Mouse (Mus musculus) embryonic facial prominence, embryonic 13.5 days (tissue): ENCODE measurements around the gene Rgs13. TPM values are rescaled to one million over a fixed set of nuclear protein-coding genes. Genes with fewer than 3 reads are reported as not detected.

ENCODE experiments used
- ATAC-seq: fragments of 200-750 bp; cut with Nextera tagmentation; 2 replicates; pipeline ENCODE4 v1.8.0; 2017; ENCODE audit warnings: low read depth; ENCODE audit not compliant: insufficient number of reproducible peaks, insufficient read depth, low FRiP score, low TSS enrichment
- H3K27ac ChIP-seq: fragments of 300-500 bp; sonication (generic); 2 replicates; pipeline ENCODE4 v1.5.1; 2015; ENCODE audit warnings: moderate library complexity, mild to moderate bottlenecking, inconsistent platforms
- H3K27me3 ChIP-seq: fragments of 300-500 bp; sonication (generic); 2 replicates; pipeline ENCODE4 v1.6.1; 2015; ENCODE audit warnings: mild to moderate bottlenecking, inconsistent platforms
- H3K36me3 ChIP-seq: fragments of 300-500 bp; sonication (generic); 2 replicates; pipeline ENCODE4 v1.6.1; 2015; ENCODE audit warnings: mild to moderate bottlenecking, inconsistent platforms
- H3K4me1 ChIP-seq: fragments of 300-500 bp; sonication (generic); 2 replicates; pipeline ENCODE4 v1.6.1; 2015; ENCODE audit warnings: inconsistent platforms
- H3K4me2 ChIP-seq: fragments of 300-500 bp; sonication (generic); 2 replicates; pipeline ENCODE4 v1.6.1; 2015; ENCODE audit warnings: moderate library complexity, mild to moderate bottlenecking, inconsistent platforms
- H3K4me3 ChIP-seq: fragments of 300-500 bp; sonication (generic); 2 replicates; pipeline ENCODE4 v1.5.1; 2015; ENCODE audit warnings: mild to moderate bottlenecking, inconsistent platforms
- H3K9ac ChIP-seq: fragments of 300-500 bp; sonication (generic); 2 replicates; pipeline ENCODE4 v1.6.1; 2015; ENCODE audit warnings: mild to moderate bottlenecking, inconsistent platforms
- H3K9me3 ChIP-seq: fragments of 300-500 bp; sonication (generic); 2 replicates; pipeline ENCODE4 v1.6.1; 2016; ENCODE audit warnings: inconsistent platforms
- WGBS: fragments of 180-500 bp; shearing (Covaris S2); methylation state at CpG from one replicate; pipeline ENCODE4 v1.1.7; 2015; ENCODE audit warnings: mixed read lengths; 5-methylcytosine and 5-hydroxymethylcytosine counted together
- polyA plus RNA-seq: library from polyadenylated mRNA; unstranded; fragments of >200 nt; fragmentation: Nextera tagmentation; extraction: Ambion mirVana; gene quantifications from 2 replicates; pipeline ENCODE4 v1.2.1, GENCODE M21; 2015

The Rgs13 gene
- 0.17 and 0.35 TPM in 2 replicates for polyA plus RNA-seq

DNA sequence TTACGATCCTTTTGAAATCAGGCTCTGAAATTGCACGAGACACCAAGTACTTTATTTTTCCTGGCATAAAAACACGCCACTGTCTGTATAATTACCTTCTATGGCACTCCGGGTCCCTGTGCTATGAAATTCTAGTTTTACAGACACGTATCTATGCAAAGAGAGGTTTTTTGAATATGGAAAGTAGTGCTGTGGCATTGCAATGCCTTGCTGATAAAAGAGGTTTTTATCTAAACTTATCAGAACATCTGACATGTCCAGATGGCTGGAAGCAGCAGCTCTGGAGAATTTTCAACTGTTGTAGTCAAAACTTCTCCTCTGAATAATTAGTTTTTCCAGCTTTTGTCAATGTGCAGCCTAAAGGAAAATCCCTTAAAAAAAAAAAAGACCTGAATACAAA is at the start of gene Rgs13:
Gene Rgs13, minus strand, starts transcription at position 207 of the 400 bp plus-strand sequence.
- Histone ChIP-seq H3K9ac (no peak within 1 kb of the TSS), H3K4me3 (no peak within 1 kb of the TSS), H3K9me3 (no peaks in the 10 kb centered on the region), H3K4me2 (no peak within 1 kb of the TSS), H3K36me3 (no peaks in the 10 kb centered on the region), H3K4me1 (no peaks in the 10 kb centered on the region), H3K27me3 (no peaks in the 10 kb centered on the region), H3K27ac (no peak within 1 kb of the TSS)
- WGBS: 73% methylated on average over 5 of the region's 5 CpGs
- no peak for ATAC-seq

DNA sequence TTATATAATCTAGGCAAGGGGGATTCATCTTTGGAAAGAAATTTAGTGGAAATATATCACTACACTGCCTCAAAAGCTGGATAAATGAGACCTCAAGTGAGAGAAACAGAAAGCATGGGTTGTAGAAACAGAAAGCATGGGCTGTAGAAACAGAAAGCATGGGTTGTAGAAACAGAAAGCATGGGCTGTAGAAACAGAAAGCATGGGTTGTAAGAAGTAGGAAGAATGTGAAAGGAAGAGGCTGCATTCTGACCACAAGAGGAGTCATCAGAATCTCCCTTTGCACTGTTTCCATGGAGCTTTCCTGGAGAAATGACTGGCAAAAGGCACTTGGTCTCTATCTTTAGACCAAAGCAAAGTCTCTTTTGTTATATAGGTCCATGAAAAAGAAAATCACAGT is 38.1 kb upstream of the Rgs13 start:
- no peak overlapping the region for H3K4me3 ChIP-seq
- no peak overlapping the region for H3K4me2 ChIP-seq
- ATAC-seq: no peak
- H3K9ac ChIP-seq: no peak overlapping the region
- H3K27me3 ChIP-seq: no peaks in the 10 kb centered on the region
- H3K9me3 ChIP-seq: no peaks in the 10 kb centered on the region
- H3K4me1 ChIP-seq: peaks cover 8% of the 10 kb centered on the region; the same call in 1 of the 2 replicates
- H3K36me3 ChIP-seq: no peaks in the 10 kb centered on the region
- H3K27ac ChIP-seq: no peak overlapping the region

DNA sequence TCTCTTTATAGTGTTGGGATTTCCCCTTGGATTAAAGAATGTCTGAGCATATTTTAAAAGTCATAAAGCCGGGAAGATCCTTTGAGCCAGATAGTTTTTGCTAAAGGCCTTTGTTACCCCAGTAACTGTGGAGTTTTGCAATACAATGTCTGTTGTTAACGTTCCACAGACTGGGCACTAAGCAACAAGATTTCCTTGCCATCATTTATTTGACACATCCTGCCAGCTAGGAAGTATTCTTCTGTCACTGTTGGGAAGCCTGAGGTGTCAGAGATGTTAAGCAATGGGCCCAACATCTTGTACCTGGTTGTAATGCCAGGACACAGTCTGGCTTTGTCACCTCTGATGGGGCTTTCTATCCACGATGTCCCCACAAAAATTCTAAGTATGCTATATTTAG is 33.7 kb upstream of the Rgs13 start:
- no peak for ATAC-seq
- Histone ChIP-seq H3K27me3 (no peaks in the 10 kb centered on the region), H3K4me2 (no peak overlapping the region), H3K36me3 (no peaks in the 10 kb centered on the region), H3K9ac (no peak overlapping the region), H3K4me1 (peaks cover 8% of the 10 kb centered on the region; the same call in 1 of the 2 replicates), H3K4me3 (no peak overlapping the region), H3K27ac (no peak overlapping the region), H3K9me3 (no peaks in the 10 kb centered on the region)
- WGBS: 62% methylated on average over 3 of the region's 3 CpGs

DNA sequence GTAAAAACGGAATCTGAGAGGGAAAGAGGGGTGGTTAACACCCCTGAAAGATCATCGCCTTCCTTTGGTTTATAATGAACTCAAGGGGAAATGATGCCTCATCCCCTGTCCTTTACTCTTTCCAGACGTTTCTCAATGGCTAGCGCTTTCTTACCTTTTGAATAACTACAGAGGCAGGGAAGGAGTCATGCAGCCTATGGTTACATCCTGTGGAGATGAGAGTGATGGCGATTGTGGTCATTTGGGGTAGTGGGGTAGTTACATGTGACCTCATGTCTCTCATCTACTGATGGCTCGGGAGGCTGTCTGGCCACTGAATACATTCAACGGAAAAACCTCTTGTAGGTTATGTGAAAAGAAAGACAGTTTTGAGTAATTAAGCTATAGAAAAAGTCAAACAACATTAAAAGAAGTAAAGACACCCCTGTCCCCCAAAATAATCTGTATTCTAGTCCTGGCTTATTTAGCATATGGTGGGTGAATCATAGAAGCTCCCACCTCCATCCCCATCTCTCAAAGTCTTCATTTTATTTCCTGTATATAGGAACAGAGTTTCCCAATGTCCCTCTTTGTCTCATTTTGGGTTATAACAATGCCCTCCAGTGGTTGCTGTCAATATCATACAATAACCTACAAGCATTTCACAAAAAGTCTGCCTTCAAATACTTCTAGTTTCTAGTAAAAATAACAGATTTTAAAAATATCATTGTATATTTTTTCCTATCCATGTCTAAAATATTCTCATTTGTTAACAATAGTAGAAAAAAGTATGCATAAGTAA is 29.3 kb upstream of the Rgs13 start:
- H3K9ac ChIP-seq: no peak overlapping the region
- no peak for ATAC-seq
- no peaks in the 10 kb centered on the region for H3K9me3 ChIP-seq
- H3K27ac ChIP-seq: no peak overlapping the region
- H3K4me3 ChIP-seq: no peak overlapping the region
- no peak overlapping the region for H3K4me2 ChIP-seq
- H3K36me3 ChIP-seq: no peaks in the 10 kb centered on the region
- WGBS: 79% methylated on average over 7 of the region's 7 CpGs
- H3K4me1 ChIP-seq: peaks cover 8% of the 10 kb centered on the region; the same call in 1 of the 2 replicates
- no peaks in the 10 kb centered on the region for H3K27me3 ChIP-seq

DNA sequence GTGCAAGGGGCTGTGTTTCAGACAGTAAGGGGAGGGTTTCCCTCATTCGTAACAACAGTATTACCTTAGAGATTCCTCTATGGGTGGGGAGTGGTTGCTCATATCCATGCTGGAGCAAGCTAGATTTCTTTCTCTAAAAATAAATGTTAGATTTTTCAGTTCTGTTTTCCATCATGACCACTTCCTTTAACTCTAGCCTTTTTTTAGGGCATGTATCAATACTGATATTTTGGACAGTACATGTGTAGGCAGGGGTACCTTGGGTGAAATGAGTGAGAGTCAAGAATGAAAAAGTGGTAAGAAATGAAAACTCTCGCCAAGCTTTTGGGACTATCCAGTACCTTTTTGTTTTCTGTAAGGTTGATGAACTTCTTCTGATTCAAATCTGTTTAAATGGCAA is 27.6 kb upstream of the Rgs13 start:
- no peak for ATAC-seq
- Histone ChIP-seq H3K27ac (no peak overlapping the region), H3K36me3 (no peaks in the 10 kb centered on the region), H3K4me3 (no peak overlapping the region), H3K9ac (no peak overlapping the region), H3K4me2 (no peak overlapping the region), H3K9me3 (no peaks in the 10 kb centered on the region), H3K27me3 (no peaks in the 10 kb centered on the region), H3K4me1 (no peaks in the 10 kb centered on the region)
- 82% methylated on average over 2 of the region's 2 CpGs for WGBS

DNA sequence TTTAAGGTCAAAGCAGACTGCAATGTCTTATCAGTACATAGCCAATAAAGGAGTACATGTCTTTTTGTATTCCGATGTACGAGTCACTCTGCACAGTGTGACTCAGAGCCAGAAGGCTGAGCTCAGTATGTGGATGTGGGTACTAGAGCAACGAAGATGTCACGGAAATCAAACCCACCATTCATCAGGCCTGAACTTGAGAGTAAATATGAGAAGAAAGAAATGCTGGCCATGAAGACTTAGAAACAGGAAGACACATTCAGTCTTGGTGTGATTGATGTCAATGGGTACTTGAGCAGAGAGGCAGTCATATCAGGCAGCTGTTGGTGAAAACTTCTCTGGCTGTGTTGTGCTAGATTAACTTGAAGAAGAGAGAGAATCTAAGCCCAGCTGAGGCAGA is 25.8 kb upstream of the Rgs13 start:
- Histone ChIP-seq H3K27me3 (no peaks in the 10 kb centered on the region), H3K4me2 (no peak overlapping the region), H3K4me1 (no peaks in the 10 kb centered on the region), H3K27ac (no peak overlapping the region), H3K9ac (no peak overlapping the region), H3K4me3 (no peak overlapping the region), H3K9me3 (no peaks in the 10 kb centered on the region), H3K36me3 (no peaks in the 10 kb centered on the region)
- ATAC-seq: no peak
- WGBS: 90% methylated on average over 4 of the region's 4 CpGs

DNA sequence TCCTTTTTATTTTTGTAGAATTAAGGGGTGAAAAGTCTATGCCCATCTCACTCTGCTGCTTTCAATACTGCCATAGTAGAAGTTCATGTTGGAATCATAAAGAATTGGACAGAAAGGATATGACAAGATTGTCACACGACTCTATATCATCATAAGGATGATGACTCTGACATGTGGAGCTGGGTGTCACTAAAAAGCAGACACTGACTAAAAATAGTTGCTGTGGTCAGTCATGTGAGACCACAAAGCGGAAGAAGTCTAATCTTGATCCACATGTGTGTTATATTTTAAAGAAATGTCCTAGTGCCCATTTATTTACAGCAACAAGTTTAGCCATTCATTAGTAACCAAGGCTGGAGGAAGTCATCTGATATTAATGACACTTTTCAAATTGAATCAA is 23.3 kb upstream of the Rgs13 start:
- no peaks in the 10 kb centered on the region for H3K4me1 ChIP-seq
- ATAC-seq: no peak
- H3K9me3 ChIP-seq: no peaks in the 10 kb centered on the region
- H3K36me3 ChIP-seq: no peaks in the 10 kb centered on the region
- no peak overlapping the region for H3K4me2 ChIP-seq
- H3K27ac ChIP-seq: no peak overlapping the region
- H3K9ac ChIP-seq: no peak overlapping the region
- H3K27me3 ChIP-seq: no peaks in the 10 kb centered on the region
- WGBS: 77% methylated on average over 2 of the region's 2 CpGs
- H3K4me3 ChIP-seq: no peak overlapping the region

DNA sequence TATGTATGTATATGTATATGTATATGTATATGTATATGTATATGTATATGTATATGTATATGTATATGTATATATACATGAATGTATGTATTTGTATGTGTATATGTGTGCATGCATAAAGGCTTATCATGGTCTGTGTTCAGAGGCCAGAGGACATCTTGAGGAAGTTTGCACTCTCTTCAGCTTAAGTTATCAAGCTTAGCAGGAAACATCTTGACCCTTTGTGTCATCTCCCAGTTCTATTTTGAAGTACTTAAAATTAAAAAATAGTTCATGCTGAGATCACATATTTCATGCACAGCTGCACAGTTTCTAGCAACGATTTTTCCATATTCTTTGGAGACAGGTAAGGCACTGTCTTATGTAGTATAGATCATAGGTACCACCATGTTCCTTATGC is 22.4 kb upstream of the Rgs13 start:
- 75% methylated on average over 1 of the region's 1 CpGs for WGBS
- no peak for ATAC-seq
- no peaks in the 10 kb centered on the region for H3K4me1 ChIP-seq
- no peak overlapping the region for H3K27ac ChIP-seq
- H3K9ac ChIP-seq: no peak overlapping the region
- H3K4me3 ChIP-seq: no peak overlapping the region
- H3K27me3 ChIP-seq: no peaks in the 10 kb centered on the region
- no peaks in the 10 kb centered on the region for H3K36me3 ChIP-seq
- no peaks in the 10 kb centered on the region for H3K9me3 ChIP-seq
- H3K4me2 ChIP-seq: no peak overlapping the region

DNA sequence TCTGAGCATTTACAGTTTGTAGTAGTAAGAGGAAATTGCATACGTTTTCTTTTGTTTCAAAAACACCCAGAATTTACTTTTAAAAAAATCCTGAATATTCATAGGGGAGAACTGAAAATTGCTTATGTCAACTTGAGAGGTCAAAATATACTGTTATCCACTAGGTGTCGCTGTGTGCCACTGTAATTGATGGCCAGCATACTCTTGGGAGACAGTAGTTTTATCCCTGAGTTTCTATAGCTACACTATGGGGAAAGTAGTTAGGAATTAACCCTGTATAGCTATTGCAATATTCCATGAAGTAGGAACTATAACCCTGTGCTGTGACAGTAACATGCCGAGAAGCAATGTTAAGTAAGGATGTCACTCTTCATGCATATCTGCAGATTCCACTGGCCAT is 20.5 kb upstream of the Rgs13 start:
- Histone ChIP-seq H3K4me2 (no peak overlapping the region), H3K4me1 (no peaks in the 10 kb centered on the region), H3K4me3 (no peak overlapping the region), H3K9ac (no peak overlapping the region), H3K27ac (no peak overlapping the region), H3K27me3 (no peaks in the 10 kb centered on the region), H3K9me3 (no peaks in the 10 kb centered on the region), H3K36me3 (no peaks in the 10 kb centered on the region)
- no peak for ATAC-seq
- WGBS: 32% methylated on average over 3 of the region's 3 CpGs

DNA sequence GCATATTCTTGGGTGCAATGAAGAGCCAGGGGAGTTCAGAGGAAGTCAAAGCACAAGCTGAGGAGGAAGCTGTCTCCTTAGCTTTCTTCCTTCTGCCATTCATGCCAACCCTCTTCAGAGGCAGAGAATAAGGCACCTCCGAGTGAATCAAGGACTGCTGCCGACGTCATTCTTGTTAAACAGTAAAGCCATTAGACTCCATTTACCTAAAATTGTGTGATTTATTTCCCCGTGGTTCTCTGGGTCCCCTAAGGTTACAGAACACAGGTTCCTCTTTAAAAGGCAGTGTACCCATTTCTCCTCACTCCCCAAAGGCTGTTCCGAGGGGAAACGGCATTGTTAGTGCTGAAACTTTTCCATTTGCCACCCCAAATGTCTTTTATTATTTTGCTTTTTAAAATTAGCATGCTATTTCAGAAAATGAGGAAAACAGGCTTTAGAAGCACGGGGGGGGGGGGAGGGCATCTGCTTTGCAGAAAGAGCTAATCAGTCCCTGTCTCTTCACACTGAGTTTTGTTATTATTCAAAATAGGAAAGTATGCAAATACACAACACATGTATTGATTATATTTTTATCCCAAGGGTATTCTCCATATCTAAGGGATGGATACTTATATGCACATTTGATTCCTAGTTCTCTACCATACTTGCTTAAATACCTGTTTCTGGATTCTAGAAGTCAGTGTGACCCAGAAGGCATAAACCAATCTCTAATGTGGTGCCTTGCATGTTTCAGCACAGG is 9.7 kb upstream of the Rgs13 start:
- 45% methylated on average over 7 of the region's 7 CpGs for WGBS
- ATAC-seq: no peak

DNA sequence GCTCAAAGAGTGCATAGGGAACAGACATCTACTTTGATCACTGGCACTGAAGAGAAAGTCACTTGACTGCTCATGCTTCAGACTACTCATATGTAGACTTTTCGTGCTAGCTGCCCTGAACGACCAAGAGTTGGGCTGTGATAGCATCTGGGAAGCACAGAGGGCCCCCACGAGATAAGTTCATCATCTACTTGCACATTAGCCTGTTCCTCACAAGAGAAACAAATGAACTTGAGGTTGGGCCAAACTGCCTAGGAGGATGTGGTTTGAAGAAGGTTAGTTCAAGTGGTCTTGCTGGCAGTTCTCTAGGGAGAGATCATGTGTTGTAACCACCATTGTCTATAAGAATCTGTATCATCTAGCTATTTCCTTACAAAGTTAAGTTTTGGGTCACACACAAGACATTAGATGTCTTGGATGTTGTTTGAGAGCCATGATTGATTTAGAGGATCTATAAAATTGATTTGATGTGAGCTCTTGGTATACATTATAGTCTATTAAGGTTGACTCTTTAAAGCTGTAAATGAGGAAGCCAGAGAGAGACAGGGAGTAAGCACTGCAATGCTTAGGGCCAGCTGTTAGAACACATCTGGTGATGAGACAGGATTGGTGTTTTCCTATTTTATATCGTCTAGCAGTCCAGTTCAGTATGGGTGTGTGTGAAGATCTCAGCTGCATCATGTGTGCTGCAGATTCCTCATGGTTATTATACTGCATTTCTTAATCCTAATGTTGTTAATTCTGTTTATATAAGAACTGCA is 8.0 kb upstream of the Rgs13 start:
- ATAC-seq: no peak
- no peaks in the 10 kb centered on the region for H3K27me3 ChIP-seq
- H3K4me2 ChIP-seq: no peak overlapping the region
- no peaks in the 10 kb centered on the region for H3K36me3 ChIP-seq
- no peaks in the 10 kb centered on the region for H3K9me3 ChIP-seq
- no peak overlapping the region for H3K27ac ChIP-seq
- WGBS: 66% methylated on average over 4 of the region's 4 CpGs
- peaks cover 31% of the 10 kb centered on the region for H3K4me1 ChIP-seq
- H3K9ac ChIP-seq: no peak overlapping the region
- no peak overlapping the region for H3K4me3 ChIP-seq

More for the DNA sequence above, 9.7 kb upstream of the Rgs13 start:
- H3K27ac ChIP-seq: no peak overlapping the region
- no peaks in the 10 kb centered on the region for H3K9me3 ChIP-seq
- no peaks in the 10 kb centered on the region for H3K27me3 ChIP-seq
- H3K4me1 ChIP-seq: peaks cover 31% of the 10 kb centered on the region
- H3K9ac ChIP-seq: no peak overlapping the region
- no peak overlapping the region for H3K4me2 ChIP-seq
- no peaks in the 10 kb centered on the region for H3K36me3 ChIP-seq
- H3K4me3 ChIP-seq: no peak overlapping the region
